Mouse (Mus musculus) olfactory bulb, adult 2 months (tissue): Measurements from ENCODE around the gene Ccr2. TPM values are rescaled to one million over a fixed set of nuclear protein-coding genes. Genes with fewer than 3 reads are reported as not detected.
"Not testable (repeated sequence)": the region's sequence is repeated elsewhere in the genome, so short reads cannot be mapped to it uniquely, and the experiment has no call there.

Source experiments
- H3K27ac ChIP-seq: fragments of 200-500 bp; 2 replicates; pipeline ENCODE4 v1.5.1; 2012; ENCODE audit warnings: low read depth, low read length; ENCODE audit not compliant: insufficient read depth
- H3K4me1 ChIP-seq: fragments of 200-500 bp; 2 replicates; pipeline ENCODE4 v1.6.1; 2012; ENCODE audit warnings: low read length; ENCODE audit not compliant: control insufficient read depth, insufficient read depth
- H3K4me3 ChIP-seq: fragments of 200-500 bp; 2 replicates; pipeline ENCODE4 v1.5.1; 2012; ENCODE audit warnings: mild to moderate bottlenecking, low read depth, low read length, moderate library complexity; ENCODE audit not compliant: insufficient read depth
- CTCF ChIP-seq: fragments of 200-500 bp; IDR thresholded peaks from 2 replicates; pipeline ENCODE4 v1.5.1; 2012; ENCODE audit warnings: low read depth, mild to moderate bottlenecking, low read length, moderate library complexity; ENCODE audit not compliant: insufficient read depth
- POLR2A ChIP-seq: fragments of 200-500 bp; IDR thresholded peaks from 2 replicates; pipeline ENCODE4 v1.6.1; 2012; ENCODE audit warnings: mild to moderate bottlenecking, low read depth, low read length, moderate library complexity; ENCODE audit not compliant: insufficient read depth
- WGBS: fragments of 180-500 bp; shearing (Covaris S2); methylation state at CpG from one replicate; pipeline ENCODE4 v1.1.7; 2018; 5-methylcytosine and 5-hydroxymethylcytosine counted together
- polyA plus RNA-seq: library from polyadenylated mRNA; stranded (reverse); fragments of >200 nt; gene quantifications from 2 replicates; pipeline ENCODE4 v1.2.4, GENCODE M21; 2012; ENCODE audit warnings: low replicate concordance; ENCODE audit not compliant: missing spikeins, insufficient read depth, insufficient read length

Gene Ccr2
- polyA plus RNA-seq, 1 experiment, result not detected

GRCm38 (mm10) chr9:124079803-124080202 is 21.9 kb upstream of the Ccr2 start:
- no peak for TF ChIP-seq POLR2A
- TF ChIP-seq CTCF, result no peak

GRCm38 (mm10) chr9:124080471-124080870 is 21.3 kb upstream of the Ccr2 start:
- not testable (repeated sequence) for H3K4me3 ChIP-seq, H3K27ac ChIP-seq, H3K4me1 ChIP-seq
- WGBS, result 94% methylated on average over 12 of the region's 13 CpGs

More at GRCm38 (mm10) chr9:124079803-124080202, 21.9 kb upstream of the Ccr2 start:
- Histone ChIP-seq H3K27ac (no peak overlapping the region), H3K4me3 (no peak overlapping the region), H3K4me1 (no peaks in the 10 kb centered on the region)
- 51% methylated on average over 4 of the region's 4 CpGs for whole genome bisulfite sequencing

- WGBS, result 57% methylated on average over 1 of the region's 1 CpGs
- TF ChIP-seq POLR2A (no peak), CTCF (no peak)
- H3K27ac ChIP-seq, result no peak overlapping the region
- no peak overlapping the region for H3K4me3 ChIP-seq
- H3K4me1 ChIP-seq, result no peaks in the 10 kb centered on the region
Observed at GRCm38 (mm10) chr9:124090441-124090840, 11.3 kb upstream of the Ccr2 start.

- 86% methylated on average over 1 of the region's 1 CpGs for WGBS
- Histone ChIP-seq H3K4me3 (no peak overlapping the region), H3K27ac (no peak overlapping the region), H3K4me1 (no peaks in the 10 kb centered on the region)
- no peak for TF ChIP-seq CTCF
- no peak for TF ChIP-seq POLR2A
Observed at GRCm38 (mm10) chr9:124099127-124099526, 2.6 kb upstream of the Ccr2 start.

- H3K27ac ChIP-seq, result no peak overlapping the region
- TF ChIP-seq POLR2A (no peak), CTCF (no peak)
- 93% methylated on average over 1 of the region's 1 CpGs for WGBS
- H3K4me3 ChIP-seq, result no peak overlapping the region
- H3K4me1 ChIP-seq, result no peaks in the 10 kb centered on the region
Observed at GRCm38 (mm10) chr9:124100357-124100756, 1.4 kb upstream of the Ccr2 start.

GRCm38 (mm10) chr9:124103199-124103598 is 1.4 kb downstream of the Ccr2 start:
- 64% methylated on average over 1 of the region's 1 CpGs for WGBS
- Histone ChIP-seq H3K4me3 (no peak overlapping the region), H3K27ac (no peak overlapping the region), H3K4me1 (no peaks in the 10 kb centered on the region)
- TF ChIP-seq POLR2A (no peak), CTCF (no peak)

- Histone ChIP-seq H3K4me1 (no peaks in the 10 kb centered on the region), H3K27ac (no peak overlapping the region), H3K4me3 (no peak overlapping the region)
- TF ChIP-seq POLR2A, result no peak
- no peak for TF ChIP-seq CTCF
Observed at GRCm38 (mm10) chr9:124105196-124105595, 3.4 kb downstream of the Ccr2 start.

- Histone ChIP-seq H3K27ac (no peak overlapping the region), H3K4me3 (no peak overlapping the region), H3K4me1 (no peaks in the 10 kb centered on the region)
- no peak for TF ChIP-seq POLR2A
- no peak for TF ChIP-seq CTCF
Observed at GRCm38 (mm10) chr9:124107232-124107631, 5.5 kb downstream of the Ccr2 start.

GRCm38 (mm10) chr9:124108356-124109127 is 6.8 kb downstream of the Ccr2 start:
- 79% methylated on average over 2 of the region's 2 CpGs for WGBS
- TF ChIP-seq CTCF (no peak), POLR2A (no peak)
- Histone ChIP-seq H3K27ac (no peak overlapping the region), H3K4me3 (no peak overlapping the region), H3K4me1 (no peaks in the 10 kb centered on the region)

- H3K4me3 ChIP-seq, result no peak overlapping the region
- WGBS, result 92% methylated on average over 1 of the region's 1 CpGs
- no peak for TF ChIP-seq CTCF
- TF ChIP-seq POLR2A, result no peak
- H3K4me1 ChIP-seq, result no peaks in the 10 kb centered on the region
- H3K27ac ChIP-seq, result no peak overlapping the region
Observed at GRCm38 (mm10) chr9:124111997-124112396, 10.2 kb downstream of the Ccr2 start.
